Mouse (Mus musculus) heart, embryonic 16.5 days (tissue): Measurements from ENCODE around the gene Olfr292. TPM values are rescaled to one million over a fixed set of nuclear protein-coding genes. Genes with fewer than 3 reads are reported as not detected.

Source experiments
- ATAC-seq: fragments of 200-750 bp; cut with Nextera tagmentation; replicated peaks from 2 replicates; pipeline ENCODE4 v1.8.0; 2017; ENCODE audit warnings: moderate number of reproducible peaks; ENCODE audit not compliant: insufficient read depth, low FRiP score; ENCODE audit errors: extremely low read depth
- H3K27ac ChIP-seq: fragments of 300-500 bp; sonication (generic); 2 replicates; pipeline ENCODE4 v1.5.1; 2014; ENCODE audit warnings: mild to moderate bottlenecking, low read length, control low read depth, moderate library complexity
- H3K27me3 ChIP-seq: fragments of 300-500 bp; sonication (generic); 2 replicates; pipeline ENCODE4 v1.6.1; 2014; ENCODE audit warnings: low read length, mixed read lengths; ENCODE audit not compliant: control insufficient read depth, insufficient read depth
- H3K36me3 ChIP-seq: fragments of 300-500 bp; sonication (generic); 2 replicates; pipeline ENCODE4 v1.6.1; 2014; ENCODE audit not compliant: control insufficient read depth, insufficient read depth
- H3K4me1 ChIP-seq: fragments of 300-500 bp; sonication (generic); 2 replicates; pipeline ENCODE4 v1.6.1; 2014; ENCODE audit warnings: low read length, mixed read lengths; ENCODE audit not compliant: control insufficient read depth, insufficient read depth
- H3K4me2 ChIP-seq: fragments of 300-500 bp; sonication (generic); 2 replicates; pipeline ENCODE4 v1.6.1; 2014; ENCODE audit warnings: low read depth, mild to moderate bottlenecking, control low read depth, low read length
- H3K4me3 ChIP-seq: fragments of 300-500 bp; sonication (generic); 2 replicates; pipeline ENCODE4 v1.5.1; 2014; ENCODE audit warnings: mild to moderate bottlenecking, control low read depth, low read length
- H3K9ac ChIP-seq: fragments of 300-500 bp; sonication (generic); 2 replicates; pipeline ENCODE4 v1.6.1; 2014; ENCODE audit warnings: low read length, control low read depth
- H3K9me3 ChIP-seq: fragments of 300-500 bp; sonication (generic); replicated peaks from 2 replicates; pipeline ENCODE4 v1.6.1; 2016; ENCODE audit warnings: low read length; ENCODE audit not compliant: control insufficient read depth
- WGBS: fragments of 180-500 bp; shearing (Covaris S2); extraction: QIAGEN DNeasy Blood & Tissue Kit; methylation state at CpG from one replicate; pipeline ENCODE4 v1.1.7; 2014; 5-methylcytosine and 5-hydroxymethylcytosine counted together
- polyA plus RNA-seq: library from polyadenylated mRNA; unstranded; fragments of >200 nt; fragmentation: Nextera tagmentation; extraction: Ambion mirVana; gene quantifications from 2 replicates; pipeline ENCODE4 v1.2.1, GENCODE M21; 2015

The Olfr292 gene
- not detected in 2 replicates for polyA plus RNA-seq

GRCm38 (mm10) chr7:86688030-86688429 is at the start of gene Olfr292:
Gene Olfr292, plus strand, starts transcription at chr7:86688330.
- Histone ChIP-seq H3K27ac (no peak within 1 kb of the TSS), H3K4me2 (no peak within 1 kb of the TSS), H3K36me3 (no peaks in the 10 kb centered on the region), H3K4me1 (no peaks in the 10 kb centered on the region), H3K4me3 (no peak within 1 kb of the TSS), H3K9ac (no peak within 1 kb of the TSS), H3K9me3 (no peaks in the 10 kb centered on the region), H3K27me3 (no peaks in the 10 kb centered on the region)
- no peak for ATAC-seq

GRCm38 (mm10) chr7:86648761-86649160 is 39.4 kb upstream of the Olfr292 start, which contains the start of gene Olfr293:
Gene Olfr293, plus strand, starts transcription at chr7:86649061.
- no peak within 1 kb of the TSS for H3K27ac ChIP-seq
- H3K27me3 ChIP-seq, result no peaks in the 10 kb centered on the region
- H3K9ac ChIP-seq, result no peak within 1 kb of the TSS
- no peak within 1 kb of the TSS for H3K4me2 ChIP-seq
- H3K36me3 ChIP-seq, result no peaks in the 10 kb centered on the region
- ATAC-seq, result no peak
- no peaks in the 10 kb centered on the region for H3K4me1 ChIP-seq
- 85% methylated on average over 4 of the region's 4 CpGs for WGBS
- no peak within 1 kb of the TSS for H3K4me3 ChIP-seq
- H3K9me3 ChIP-seq, result no peaks in the 10 kb centered on the region

DNA sequence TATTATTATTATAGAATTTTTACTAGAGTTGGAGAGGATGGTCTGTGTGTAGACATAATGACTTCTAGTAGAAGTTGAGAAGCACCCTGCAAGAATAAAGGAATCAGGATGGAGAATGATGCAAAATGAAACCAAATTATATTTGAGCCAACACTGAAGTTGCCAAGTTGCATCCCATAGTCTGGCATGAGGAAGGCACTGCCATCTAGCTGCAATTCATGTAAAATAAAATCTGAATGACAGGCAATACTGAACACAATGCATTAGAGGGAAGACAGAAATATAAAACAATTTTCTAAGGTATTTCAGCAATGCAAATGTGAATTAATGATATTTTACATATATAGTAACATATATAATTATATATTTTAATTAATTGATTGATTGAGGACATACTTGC is 36.9 kb downstream of the Olfr292 start:
- H3K4me3 ChIP-seq, result no peak overlapping the region
- no peaks in the 10 kb centered on the region for H3K4me1 ChIP-seq
- H3K9ac ChIP-seq, result no peak overlapping the region
- H3K27me3 ChIP-seq, result no peaks in the 10 kb centered on the region
- H3K9me3 ChIP-seq, result no peaks in the 10 kb centered on the region
- H3K4me2 ChIP-seq, result no peak overlapping the region
- no peaks in the 10 kb centered on the region for H3K36me3 ChIP-seq
- no peak for ATAC-seq
- H3K27ac ChIP-seq, result no peak overlapping the region

Other genes with a start within 250 kb of the Olfr292 start
- gene Olfr299, start 228.4 kb upstream of the Olfr292 start, polyA plus RNA-seq, result not detected in 2 replicates
- not detected in 2 replicates for gene Olfr298, start 195.8 kb upstream of the Olfr292 start, polyA plus RNA-seq
- gene Olfr297, start 168.4 kb upstream of the Olfr292 start, polyA plus RNA-seq, result not detected in 2 replicates
- not detected in 2 replicates for gene Olfr295, start 104.5 kb upstream of the Olfr292 start, polyA plus RNA-seq
- not detected in 2 replicates for gene Olfr294, start 71.7 kb upstream of the Olfr292 start, polyA plus RNA-seq
- gene Olfr293, start 39.3 kb upstream of the Olfr292 start, polyA plus RNA-seq, result not detected in 2 replicates
- gene Folh1, start 87.6 kb downstream of the Olfr292 start, polyA plus RNA-seq, result 0.28 and 0.62 TPM in 2 replicates
- not detected in 2 replicates for gene Vmn2r77, start 106.7 kb downstream of the Olfr292 start, polyA plus RNA-seq
- not detected in 2 replicates for gene Vmn2r78, start 226.8 kb downstream of the Olfr292 start, polyA plus RNA-seq